Mouse (Mus musculus) common myeloid progenitor, adult 5-6 weeks (primary cell): ENCODE measurements around the gene Slc35c2. TPM values are rescaled to one million over a fixed set of nuclear protein-coding genes. Genes with fewer than 3 reads are reported as not detected.
A peak's percentile ranks its signal among the peaks of the same experiment; 100 is the strongest.

ENCODE experiments used
- ATAC-seq: replicated peaks from 2 replicates; pipeline ENCODE4 v1.8.0; 2016; ENCODE audit warnings: low read depth, mild to moderate bottlenecking, moderate TSS enrichment, inconsistent platforms; ENCODE audit not compliant: poor library complexity, severe bottlenecking
- total RNA-seq: library from RNA; stranded (forward); fragments of 200-1000, 187-1606 nt; gene quantifications from 2 replicates; pipeline ENCODE4 v1.2.3, GENCODE M21; 2017

The Slc35c2 gene
- total RNA-seq, 1 experiment from 2014 or later = 47.0 TPM

GRCm38 (mm10) chr2:165279351-165279750 is 8.3 kb downstream of the Slc35c2 start:
- no peak for ATAC-seq

DNA sequence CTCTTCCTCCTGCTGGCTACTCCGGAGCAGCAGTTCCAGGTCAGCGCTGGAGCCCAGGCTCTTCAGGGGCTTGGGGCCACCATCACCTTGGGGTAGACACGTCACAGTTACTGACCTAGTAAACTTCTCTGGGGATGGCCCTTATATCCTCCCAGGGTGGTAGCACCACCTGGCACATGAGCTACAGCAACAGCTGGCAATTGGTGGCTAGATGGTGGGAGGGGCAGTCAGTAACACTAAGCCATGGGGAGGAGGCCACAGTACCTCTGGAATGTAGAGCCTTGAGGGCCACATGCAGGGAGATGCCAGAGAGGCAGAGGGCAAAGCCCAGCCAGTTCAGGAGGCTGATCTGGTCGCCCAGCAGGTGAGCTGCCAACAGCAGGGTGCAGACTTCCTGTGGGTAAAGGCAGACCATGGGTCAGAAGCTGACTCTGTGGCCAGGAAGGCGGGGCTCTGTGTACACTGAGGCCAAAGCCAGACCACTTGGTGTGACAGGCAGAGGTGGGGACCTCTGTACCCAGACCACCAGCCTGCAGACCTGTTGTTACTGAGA is 10.4 kb downstream of the Slc35c2 start:
- ATAC-seq = no peak

DNA sequence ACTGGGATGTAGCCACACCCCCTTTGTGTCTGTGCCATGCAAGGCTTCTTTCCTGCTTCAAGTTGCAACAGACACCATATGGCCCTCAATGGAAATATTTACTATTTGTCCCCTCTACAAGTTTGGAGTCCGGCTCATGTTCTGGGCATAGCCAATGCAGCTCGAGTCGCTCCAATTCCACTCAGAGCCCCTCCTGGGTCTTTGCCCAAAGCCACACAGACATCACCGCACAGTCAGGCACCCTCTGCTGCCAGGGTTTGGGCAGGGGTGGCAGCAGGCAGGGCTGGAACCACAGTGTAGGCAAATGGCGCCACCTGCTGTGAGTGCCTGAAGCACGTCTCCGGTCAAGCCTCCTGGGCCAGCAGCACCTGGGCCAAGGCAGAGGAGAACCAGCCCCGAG is 11.8 kb downstream of the Slc35c2 start:
- peak; percentile 94 for ATAC-seq

DNA sequence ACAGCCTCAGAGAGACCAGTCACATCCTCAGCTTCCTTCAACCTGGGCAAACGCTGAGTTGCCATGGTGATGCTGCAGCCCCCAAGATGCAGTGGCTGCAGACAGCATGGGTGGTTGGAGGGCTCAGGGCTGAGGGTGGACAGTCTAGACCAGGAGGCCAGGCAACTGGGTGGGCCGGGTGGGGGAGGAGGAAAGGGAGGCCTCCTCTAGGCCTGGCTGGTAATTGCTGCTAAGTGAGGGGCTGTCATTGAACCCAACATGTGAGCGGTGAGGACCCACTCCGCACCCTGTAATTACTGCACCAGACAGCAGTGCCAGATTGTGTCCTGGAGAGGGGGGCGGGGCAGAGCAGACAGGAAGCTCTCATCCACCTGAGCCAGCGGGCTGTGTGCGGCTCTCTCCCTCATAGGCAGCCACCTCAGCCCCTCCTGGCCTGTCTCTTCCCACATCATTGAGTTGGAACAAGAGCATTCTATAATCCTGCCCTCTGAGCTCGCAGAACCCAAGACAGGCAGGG is 12.5 kb downstream of the Slc35c2 start:
- no peak for ATAC-seq

DNA sequence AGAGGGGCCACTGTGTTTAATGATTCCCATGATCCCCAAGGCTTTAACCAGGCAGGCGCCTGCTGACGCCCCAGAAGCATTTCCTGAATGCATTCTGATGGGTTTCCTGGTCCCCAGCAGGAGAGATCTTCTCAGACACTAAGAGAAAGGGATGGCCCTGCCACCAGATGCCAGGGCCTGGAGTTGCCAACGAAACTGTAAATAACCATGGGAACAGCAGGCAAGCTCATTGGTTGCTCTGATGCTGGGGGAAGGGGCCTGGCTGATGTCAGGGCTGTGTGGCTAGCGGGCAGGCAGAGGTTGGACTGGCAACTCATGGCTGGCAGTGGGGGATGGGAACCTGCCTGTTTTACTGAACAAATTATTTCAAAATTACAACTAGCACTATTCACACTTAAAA is 14.1 kb downstream of the Slc35c2 start:
- no peak for ATAC-seq

GRCm38 (mm10) chr2:165271326-165271725 is 16.3 kb downstream of the Slc35c2 start:
- no peak for ATAC-seq

- ATAC-seq = 0 out of 2 replicates have a peak, but pooled peaks have one; percentile 34
Measured at GRCm38 (mm10) chr2:165270858-165271257, 16.8 kb downstream of the Slc35c2 start.

DNA sequence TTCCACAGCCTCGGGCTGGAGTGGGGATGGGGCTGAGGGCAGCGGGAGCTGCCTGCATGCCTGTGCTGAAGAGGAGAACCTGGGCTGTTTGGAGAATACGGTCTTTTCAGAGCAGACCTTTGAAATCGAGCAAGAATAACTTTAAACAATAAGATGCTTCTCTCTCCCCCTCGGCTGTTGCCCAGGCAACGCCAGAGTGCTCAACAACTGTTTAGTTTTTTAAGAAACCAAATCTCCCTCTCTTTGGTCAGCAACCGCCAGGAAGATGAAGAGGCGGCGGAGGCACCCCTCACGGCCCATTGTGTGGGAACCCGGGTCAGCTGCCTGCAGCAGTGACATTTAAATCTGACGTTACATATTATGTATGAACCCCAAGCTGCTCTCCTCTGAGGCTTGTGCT is 20.9 kb downstream of the Slc35c2 start:
- no peak for ATAC-seq

GRCm38 (mm10) chr2:165263861-165264260 is 23.8 kb downstream of the Slc35c2 start:
- no peak for ATAC-seq

- ATAC-seq = no peak
Measured at GRCm38 (mm10) chr2:165262274-165262990, 25.2 kb downstream of the Slc35c2 start.

DNA sequence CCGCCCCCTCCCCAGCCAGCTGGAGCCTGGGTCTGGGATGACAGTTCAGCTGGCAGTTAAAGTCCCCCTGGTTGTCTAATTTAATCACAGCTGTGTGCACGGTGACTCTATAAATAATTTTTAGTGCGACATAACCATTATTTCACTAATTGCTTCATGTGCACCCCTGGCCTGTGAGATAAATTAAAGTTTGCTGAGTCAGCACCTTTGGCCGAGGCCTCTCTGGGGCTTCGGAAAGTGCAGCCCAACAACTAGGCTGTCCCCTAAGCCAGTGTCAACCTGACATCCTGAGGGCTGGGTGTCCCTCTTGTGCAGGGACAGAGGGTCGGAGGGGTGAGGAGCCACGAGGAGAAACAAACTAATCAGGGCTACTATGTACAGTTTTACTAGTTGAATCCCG is 27.8 kb downstream of the Slc35c2 start:
- ATAC-seq = no peak

- ATAC-seq = no peak
Measured at GRCm38 (mm10) chr2:165258321-165258720, 29.3 kb downstream of the Slc35c2 start.

GRCm38 (mm10) chr2:165257151-165257834 is 30.4 kb downstream of the Slc35c2 start:
- ATAC-seq = no peak

- no peak for ATAC-seq
Measured at GRCm38 (mm10) chr2:165256213-165256612, 31.5 kb downstream of the Slc35c2 start.

GRCm38 (mm10) chr2:165253867-165254266 is 33.8 kb downstream of the Slc35c2 start:
- no peak for ATAC-seq

DNA sequence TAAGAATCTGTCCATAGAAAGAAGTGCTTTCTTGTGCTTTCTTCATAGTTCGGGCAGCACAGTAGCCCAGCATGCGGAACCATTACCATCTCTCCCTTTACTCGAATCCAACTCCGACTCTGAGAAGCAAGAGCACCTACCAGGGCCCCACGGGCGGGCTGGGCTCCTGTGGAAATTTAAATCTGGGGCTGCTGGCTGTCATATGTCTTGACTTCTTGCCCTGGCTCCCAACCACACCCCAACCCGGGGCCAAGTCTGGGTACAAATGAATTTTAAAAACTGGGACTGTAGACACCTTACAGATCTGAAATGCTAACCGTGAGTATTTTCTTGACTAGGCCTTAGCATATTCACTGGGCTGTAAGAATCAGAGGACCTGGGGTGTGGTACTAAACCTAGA is 34.4 kb downstream of the Slc35c2 start:
- ATAC-seq = no peak

GRCm38 (mm10) chr2:165252801-165253200 is 34.9 kb downstream of the Slc35c2 start:
- no peak for ATAC-seq

DNA sequence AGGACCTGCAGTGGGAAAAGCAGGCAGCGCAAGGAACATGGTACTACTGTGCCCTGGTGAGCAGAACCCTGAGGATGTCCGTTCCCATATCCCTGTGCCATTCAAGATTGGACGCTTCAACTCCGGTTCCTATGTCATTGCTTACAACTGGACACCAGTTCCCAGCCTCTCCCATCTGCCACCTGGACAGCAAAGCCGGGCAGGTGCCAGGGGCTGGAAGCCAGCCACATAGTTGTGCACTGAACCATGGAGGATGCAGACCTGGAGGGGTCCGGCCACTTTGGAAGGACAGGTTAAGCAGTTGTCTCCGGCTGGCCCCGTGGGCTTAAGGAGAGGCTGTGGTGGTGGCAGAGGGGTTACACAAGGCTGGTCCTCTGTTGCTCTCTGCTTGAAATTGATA is 35.3 kb downstream of the Slc35c2 start:
- ATAC-seq = no peak

DNA sequence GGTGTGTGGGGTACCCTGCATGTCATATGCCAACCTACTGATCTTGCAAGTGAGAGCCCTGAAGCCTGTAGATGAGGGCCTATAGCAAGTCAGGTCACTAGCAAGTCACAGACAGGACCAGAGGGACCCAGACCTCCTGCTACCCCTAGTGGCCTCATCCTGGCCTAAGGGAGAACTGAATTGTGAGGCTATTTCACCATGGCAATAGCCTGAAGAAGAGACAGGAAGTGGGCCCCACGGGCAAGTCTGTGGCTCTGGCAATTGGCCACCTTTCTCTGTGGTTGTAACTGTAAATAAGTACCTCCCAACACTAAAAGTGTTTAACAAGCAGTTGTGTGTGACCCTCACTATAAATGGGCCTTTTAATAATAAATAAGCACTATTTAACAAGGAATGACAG is 36.8 kb downstream of the Slc35c2 start:
- peak; percentile 96 for ATAC-seq

- no peak for ATAC-seq
Measured at GRCm38 (mm10) chr2:165248967-165249366, 38.7 kb downstream of the Slc35c2 start.

- ATAC-seq = no peak
Measured at GRCm38 (mm10) chr2:165246349-165246748, 41.3 kb downstream of the Slc35c2 start.
